In the genomic region with DNA sequence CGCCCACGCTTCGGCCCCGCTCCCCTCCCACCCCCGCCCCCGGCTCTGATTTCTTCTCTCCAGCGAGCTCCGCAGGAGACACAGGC, we compare ENCODE assay signal across 9 mouse cellular contexts. TPM values are rescaled to one million over a fixed set of nuclear protein-coding genes. Genes with fewer than 3 reads are reported as not detected.
DNase-seq lines count a peak whose midpoint lies in the region; ATAC-seq and TF ChIP-seq lines count a peak whose summit lies in the region.
"Had no signal": no experiment of that assay in that cellular context is flagged by ENCODE, and none has a peak within 500 bp of the region (broad histone marks: within the 10 kb centered on the region; RNA-seq: fewer than 3 reads in every experiment).

A gene (plus strand): TSS at position 48 of the 86 bp plus-strand sequence.

- no peak for TF ChIP-seq POLR2A in lung, adult 2 months (IDR thresholded peaks at IDR 0.05; ENCODE audit: borderline replicate concordance, extremely low read depth, low read depth, low read length)
- no peak for TF ChIP-seq POLR2A in olfactory bulb, adult 2 months (IDR thresholded peaks at IDR 0.05; ENCODE audit: insufficient read depth, low read depth, low read length)

- H3K27ac ChIP-seq in forebrain, embryonic 11.5 days (ENCODE audit: low read depth, low read length) = no peak within 1 kb of the TSS
- 0 out of 2 replicates have a peak within 1 kb of the TSS, but pooled peaks have one; percentile 50 for H3K27ac ChIP-seq in limb, embryonic 12.5 days
- no peak within 1 kb of the TSS for H3K27ac ChIP-seq in olfactory bulb, adult 2 months (ENCODE audit: insufficient read depth, low read depth, low read length)
- H3K27ac ChIP-seq: macrophage had no signal

- peaks cover 15% of the 10 kb centered on the region; the same call in 1 of the 2 replicates for H3K4me1 ChIP-seq in lung, adult 2 months (ENCODE audit: control insufficient read depth, insufficient read depth, low read length)
- peaks cover 10% of the 10 kb centered on the region for H3K4me1 ChIP-seq in forebrain, embryonic 11.5 days (replicated peaks; ENCODE audit: control insufficient read depth, insufficient read depth, low read length)
- peaks cover 27% of the 10 kb centered on the region for H3K4me1 ChIP-seq in limb, embryonic 12.5 days (replicated peaks)
- H3K4me1 ChIP-seq in olfactory bulb, adult 2 months (ENCODE audit: control insufficient read depth, insufficient read depth, low read length) = peaks cover 19% of the 10 kb centered on the region

- H3K27me3 ChIP-seq in forebrain, embryonic 11.5 days (ENCODE audit: control insufficient read depth, insufficient read depth, low read length) = peaks cover 72% of the 10 kb centered on the region
- peaks cover 100% of the 10 kb centered on the region for H3K27me3 ChIP-seq in limb, embryonic 12.5 days

- WGBS in lung, adult 2 months = 0% methylated on average over 3 of the region's 8 CpGs
- 0% methylated on average over 2 of the region's 8 CpGs for WGBS in forebrain, embryonic 11.5 days
- 0% methylated on average over 2 of the region's 8 CpGs for WGBS in limb, embryonic 12.5 days
- WGBS in olfactory bulb, adult 2 months = 3% methylated on average over 5 of the region's 8 CpGs

- no peak within 1 kb of the TSS for H3K9ac ChIP-seq in forebrain, embryonic 11.5 days (ENCODE audit: low read length)
- H3K9ac ChIP-seq in limb, embryonic 12.5 days (replicated peaks) = peak within 1 kb of the TSS; percentile 58

- no peak for DNase-seq in lung, adult 2 months
- no peak for DNase-seq in lung, postnatal 14 days
- DNase-seq in forebrain, embryonic 11.5 days (ENCODE audit: low spot score) = no peak
- no peak for DNase-seq in gastrocnemius, postnatal 14 days
- DNase-seq in cerebellum, postnatal 4 days (ENCODE audit: low spot score in 2 of 2) = no peak
- no peak for DNase-seq in frontal cortex, postnatal 14 days (ENCODE audit: low spot score in 2 of 2)

- no peaks in the 10 kb centered on the region for H3K36me3 ChIP-seq in forebrain, embryonic 11.5 days (ENCODE audit: control insufficient read depth, insufficient read depth, low read length)
- H3K36me3 ChIP-seq in limb, embryonic 12.5 days = no peaks in the 10 kb centered on the region

- intact Hi-C loops in gastrocnemius, postnatal 14 days (cut with DNase I; ENCODE audit: low total_unique reads) = no loop called here

- H3K4me3 ChIP-seq in lung, adult 2 months (replicated peaks; ENCODE audit: extremely low read depth, low read depth, low read length) = peak within 1 kb of the TSS; percentile 32
- peak within 1 kb of the TSS; percentile 41 for H3K4me3 ChIP-seq in forebrain, embryonic 11.5 days (ENCODE audit: low read depth, low read length)
- H3K4me3 ChIP-seq in limb, embryonic 12.5 days (replicated peaks) = peak within 1 kb of the TSS; percentile 56
- H3K4me3 ChIP-seq in olfactory bulb, adult 2 months (ENCODE audit: insufficient read depth, low read depth, low read length) = peak within 1 kb of the TSS; percentile 41

- H3K9me3 ChIP-seq in forebrain, embryonic 11.5 days (ENCODE audit: control insufficient read depth, low read length) = no peaks in the 10 kb centered on the region
- H3K9me3 ChIP-seq in limb, embryonic 12.5 days = no peaks in the 10 kb centered on the region

- no peak for TF ChIP-seq CTCF in lung, adult 2 months (IDR thresholded peaks at IDR 0.05; ENCODE audit: insufficient read depth, low read length)
- no peak for TF ChIP-seq CTCF in olfactory bulb, adult 2 months (IDR thresholded peaks at IDR 0.05; ENCODE audit: insufficient read depth, low read depth, low read length)

- peak within 1 kb of the TSS; percentile 79 for H3K4me2 ChIP-seq in forebrain, embryonic 11.5 days (ENCODE audit: low read depth, low read length, severe bottlenecking)
- H3K4me2 ChIP-seq in limb, embryonic 12.5 days = peak within 1 kb of the TSS; percentile 98

- no peak for ATAC-seq in forebrain, embryonic 11.5 days (replicated peaks; ENCODE audit: low FRiP score)
- no peak for ATAC-seq in limb, embryonic 12.5 days (ENCODE audit: insufficient number of reproducible peaks, insufficient read depth, low FRiP score, low TSS enrichment, low read depth)

RNA-seq across cellular contexts. Expression of the gene that starts here (rescaled TPM):
- 0.55 and 0.65 TPM in 2 replicates for polyA plus RNA-seq in lung, adult 2 months (2012; rRNA removed)
- polyA plus RNA-seq in forebrain, embryonic 11.5 days (2014; fragmentation: Nextera tagmentation; extraction: Ambion mirVana) = 7.0 and 8.5 TPM in 2 replicates
- 38.7 and 40.5 TPM in 2 replicates for polyA plus RNA-seq in limb, embryonic 12.5 days (2016; fragmentation: Nextera tagmentation; extraction: Ambion mirVana)
- polyA plus RNA-seq in olfactory bulb, adult 2 months (2012; ENCODE audit: insufficient read depth, insufficient read length, low replicate concordance, missing spikeins) = not detected in 2 replicates
- 1 to 10 TPM in 1 of 2 experiments, under 1 TPM in 1; 0.49 to 1.7 TPM for total RNA-seq in gastrocnemius, postnatal 14 days (2021)
- polyA plus RNA-seq: macrophage had no signal
